Mouse (Mus musculus): ENCODE results near the gene Rem2.

Rem2 gene

GRCm38 (mm10) chr14:54492345-54493131, 16.6 kb downstream of the Rem2 start:
- DNase-seq: peak; percentile 80

DNA sequence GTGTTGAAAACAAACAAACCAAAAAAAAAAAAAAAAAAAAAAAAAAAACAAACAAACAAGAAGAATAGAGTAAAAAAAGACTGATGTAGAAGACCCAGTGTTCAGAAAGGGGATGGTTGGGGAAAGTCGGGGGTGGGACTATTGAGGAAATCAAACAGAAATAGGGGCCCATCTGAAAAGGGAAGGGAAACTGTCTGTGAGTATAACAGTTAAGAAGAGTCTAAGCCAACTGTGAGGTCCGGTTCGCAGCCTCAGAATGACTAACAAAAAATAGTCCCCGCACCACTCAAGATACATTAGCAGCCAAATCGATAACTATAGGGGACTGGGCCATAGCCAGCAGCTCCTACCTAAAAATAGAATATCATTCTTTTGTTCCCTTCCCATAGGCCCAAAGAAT, 17.3 kb downstream of the Rem2 start:
- no peak for DNase-seq

- DNase-seq: peak; percentile 62
Measured at GRCm38 (mm10) chr14:54494234-54494633, 18.3 kb downstream of the Rem2 start.

DNA sequence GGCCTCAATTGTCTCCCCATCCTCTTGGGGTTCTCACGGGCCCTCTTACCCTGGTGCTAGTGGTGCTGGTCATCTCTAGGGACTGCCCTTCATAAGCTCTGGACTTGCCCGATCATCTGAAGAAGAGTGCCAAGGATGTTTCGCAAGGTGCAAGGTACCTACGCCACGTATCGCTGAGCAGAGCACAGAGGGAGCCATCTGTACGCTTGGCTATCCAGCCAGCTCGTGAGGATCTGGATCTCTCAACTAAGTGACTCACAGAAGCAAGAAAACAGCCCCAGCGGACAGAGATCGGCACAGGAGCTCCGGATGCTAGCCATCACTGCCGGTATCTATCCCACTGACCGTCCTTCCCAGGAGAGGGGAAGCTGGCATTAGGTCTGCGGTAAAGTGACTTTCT, 20.8 kb downstream of the Rem2 start:
- DNase-seq: no peak

- DNase-seq: no peak
Measured at GRCm38 (mm10) chr14:54499330-54499729, 23.4 kb downstream of the Rem2 start.

DNA sequence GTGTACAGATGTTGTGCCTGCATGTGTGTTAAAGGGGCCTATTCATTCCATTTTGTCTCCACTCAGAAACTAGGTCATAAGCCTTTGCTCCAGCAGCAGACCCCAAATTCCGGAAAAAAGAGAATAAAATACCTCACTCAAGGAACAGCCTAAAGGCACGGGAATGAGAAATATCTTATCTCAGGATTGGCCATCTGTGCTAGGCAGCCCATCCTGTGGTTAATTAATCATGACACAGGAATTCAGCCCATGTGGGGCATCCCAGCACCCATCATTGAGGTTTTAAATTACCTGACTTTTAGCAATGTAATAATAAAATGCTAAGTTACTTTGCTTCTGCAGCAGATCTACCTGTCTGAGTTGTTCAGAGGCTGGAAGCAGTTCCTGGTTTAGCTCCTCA, 25.5 kb downstream of the Rem2 start:
- no peak for DNase-seq

DNA sequence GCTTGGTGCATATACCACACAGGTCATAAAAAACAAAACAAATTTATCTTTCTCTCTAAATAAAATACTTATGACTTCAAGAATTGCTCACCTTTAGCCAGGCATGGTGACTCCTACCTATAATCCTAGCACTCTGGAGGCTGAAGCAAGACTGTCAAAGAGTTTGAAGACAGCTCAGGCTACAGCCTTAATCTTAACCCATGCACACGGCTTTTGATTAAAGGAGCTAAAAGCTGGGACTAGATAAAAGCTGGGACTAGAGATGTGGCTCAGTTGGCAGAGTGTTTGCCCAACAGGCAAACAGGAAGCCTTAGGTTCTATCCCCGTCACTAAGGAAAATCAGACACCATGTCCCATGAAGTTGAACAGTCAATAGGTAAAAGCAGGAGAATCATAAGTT, 27.2 kb downstream of the Rem2 start:
- DNase-seq: no peak

- no peak for DNase-seq
Measured at GRCm38 (mm10) chr14:54509774-54510173, 33.9 kb downstream of the Rem2 start.

DNA sequence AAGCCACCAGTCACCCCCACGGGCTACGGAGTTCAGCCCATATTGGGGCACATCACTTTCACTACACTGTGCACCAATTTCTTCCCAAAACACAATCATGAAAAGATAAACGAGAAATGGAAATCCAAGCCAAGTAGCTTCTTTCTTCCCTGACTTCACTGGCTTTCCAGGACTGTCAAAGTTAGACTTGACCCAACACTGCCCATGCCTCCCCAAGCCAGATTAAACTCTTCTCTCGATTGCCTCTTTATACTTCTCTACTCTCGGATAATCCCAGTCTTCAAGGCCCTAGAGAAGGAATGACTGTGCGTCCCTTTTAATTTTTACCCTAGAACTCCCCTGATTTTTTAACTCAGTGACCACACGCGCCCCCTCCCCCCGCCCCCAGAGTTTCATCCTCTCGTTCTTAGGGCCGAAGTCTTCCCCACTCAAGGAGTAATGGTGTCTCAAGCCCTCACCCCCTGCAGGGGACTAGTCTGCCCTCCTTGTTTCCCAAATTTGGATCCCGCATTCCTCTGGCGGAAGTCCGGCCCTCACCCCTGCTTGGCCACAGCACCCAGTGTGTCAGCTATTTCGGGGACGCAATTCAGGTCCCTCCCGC, 40.9 kb downstream of the Rem2 start:
- DNase-seq: no peak

DNA sequence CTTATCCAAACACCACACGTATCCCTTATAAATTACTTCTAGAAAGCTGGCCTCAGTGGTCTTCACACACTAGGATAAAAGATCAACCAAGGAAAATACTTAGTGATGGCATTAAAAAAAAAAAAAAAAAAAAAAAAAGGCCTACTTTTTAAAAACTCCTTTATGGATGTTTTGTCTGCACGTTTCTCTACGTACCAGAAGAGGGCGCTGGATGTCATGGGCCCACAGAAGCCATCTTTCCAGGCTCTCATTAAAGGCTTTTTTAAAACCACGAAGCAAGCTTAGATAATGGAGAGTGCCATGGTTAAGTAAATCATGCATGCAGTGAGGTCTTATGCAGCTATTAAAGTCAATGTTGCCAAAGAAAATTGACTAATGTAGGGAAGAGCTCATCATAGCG, 47.7 kb downstream of the Rem2 start:
- DNase-seq: no peak

GRCm38 (mm10) chr14:54527227-54528006, 51.5 kb downstream of the Rem2 start:
- no peak for DNase-seq

- DNase-seq: no peak
Measured at GRCm38 (mm10) chr14:54528007-54528393, 52.1 kb downstream of the Rem2 start.

DNA sequence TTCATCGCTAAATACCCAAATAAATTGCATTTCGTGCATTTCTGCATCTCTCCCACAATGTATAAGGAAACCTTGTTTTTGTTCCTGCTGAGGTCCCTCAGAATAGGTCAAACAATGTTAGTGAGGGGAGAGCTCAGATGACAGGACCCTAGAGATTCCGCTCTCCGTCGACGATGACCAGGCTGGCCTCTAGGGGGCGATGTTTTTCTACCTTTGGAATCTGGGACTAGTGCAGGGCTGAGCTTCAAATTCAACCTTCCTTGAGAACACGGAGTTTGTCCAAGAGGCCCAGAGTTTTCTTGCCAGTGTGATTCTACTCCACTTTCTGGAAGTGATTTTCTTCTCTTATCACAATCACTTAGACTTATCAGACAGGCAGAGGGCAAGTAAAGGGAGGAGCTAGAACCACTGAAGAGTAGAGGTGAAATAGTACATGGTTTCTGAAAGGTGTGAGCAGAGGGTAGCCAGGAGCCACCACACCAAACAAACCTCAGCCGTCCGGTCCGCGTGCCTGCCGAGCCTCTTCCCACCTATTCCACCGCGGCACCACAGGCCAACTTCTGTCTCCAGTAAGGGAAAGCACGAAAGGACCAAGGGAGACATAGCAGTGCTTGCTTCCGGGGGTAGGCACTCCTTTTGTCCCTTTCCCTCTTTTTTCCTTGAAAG, 52.7 kb downstream of the Rem2 start:
- DNase-seq: peak; percentile 77
